Mouse (Mus musculus): ENCODE measurements around the gene Gm20388.

DNA sequence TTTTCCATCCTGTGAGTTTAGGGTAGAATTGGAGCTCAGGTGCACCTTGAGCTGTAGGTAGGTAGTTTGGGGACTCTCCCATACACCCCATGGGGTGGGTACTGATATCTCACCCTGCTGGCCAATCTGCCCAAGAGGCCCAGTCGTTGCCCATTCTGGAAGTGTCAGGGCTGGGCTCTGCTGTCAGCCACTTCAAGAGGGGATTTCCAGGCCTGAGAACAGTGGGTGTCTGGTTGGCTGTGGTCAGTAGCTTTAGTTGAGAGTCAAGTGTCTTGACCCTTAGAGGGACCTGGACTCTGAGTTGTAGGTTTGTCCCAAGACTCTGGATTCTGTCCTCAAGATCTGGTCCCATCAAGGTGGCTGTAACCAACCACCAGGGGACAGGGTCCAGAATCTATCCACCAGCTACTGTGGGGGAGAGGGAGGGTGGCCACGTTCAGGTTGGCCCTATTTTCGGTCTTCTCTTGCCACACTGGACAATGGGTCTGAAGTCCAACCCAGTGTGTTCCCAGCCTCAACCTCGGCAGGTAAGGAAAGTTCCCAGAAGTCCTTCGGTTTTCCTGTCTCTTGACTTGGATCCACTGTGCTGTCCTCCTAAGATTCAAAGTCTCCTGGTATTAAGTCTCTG lies 580.6 kb downstream of the Gm20388 start:
- TF ChIP-seq CTCF (IDR thresholded peaks at IDR 0.05; ENCODE audit: borderline replicate concordance, extremely low read depth, insufficient read depth, insufficient read length) (no peak), POLR2A (IDR thresholded peaks at IDR 0.05; ENCODE audit: borderline replicate concordance, extremely low read depth, insufficient read depth, insufficient read length, poor library complexity, severe bottlenecking) (no peak)

All from brain, embryonic 14.5 days (tissue).